Mouse (Mus musculus): ENCODE data around the gene Mecom. TPM values are rescaled to one million over a fixed set of nuclear protein-coding genes. Genes with fewer than 3 reads are reported as not detected.

The Mecom gene
- polyA plus RNA-seq, 1 experiment, result 0.02 TPM

- no peak overlapping the region for H3K4me3 ChIP-seq (replicated peaks)
- no peak for TF ChIP-seq GATA1 (IDR thresholded peaks at IDR 0.05; ENCODE audit: low read length)
- no peak for TF ChIP-seq TAL1 (IDR thresholded peaks at IDR 0.05; ENCODE audit: low read length)
Measured at GRCm38 (mm10) chr3:30043525-30043924, 504.3 kb downstream of the Mecom start.

GRCm38 (mm10) chr3:30038545-30038944, 509.3 kb downstream of the Mecom start:
- Histone ChIP-seq H3K9me3 (ENCODE audit: control insufficient read depth, low read length) (no peaks in the 10 kb centered on the region), H3K27me3 (ENCODE audit: control insufficient read depth) (no peaks in the 10 kb centered on the region), H3K4me1 (ENCODE audit: control insufficient read depth) (no peaks in the 10 kb centered on the region), H3K4me3 (replicated peaks) (no peak overlapping the region), H3K36me3 (ENCODE audit: control insufficient read depth) (no peaks in the 10 kb centered on the region)
- TF ChIP-seq GATA1 (IDR thresholded peaks at IDR 0.05; ENCODE audit: low read length) (no peak), TAL1 (IDR thresholded peaks at IDR 0.05; ENCODE audit: low read length) (no peak)

More at GRCm38 (mm10) chr3:30043525-30043924, 504.3 kb downstream of the Mecom start:
- Histone ChIP-seq H3K9me3 (ENCODE audit: control insufficient read depth, low read length) (no peaks in the 10 kb centered on the region), H3K27me3 (ENCODE audit: control insufficient read depth) (no peaks in the 10 kb centered on the region), H3K4me1 (ENCODE audit: control insufficient read depth) (no peaks in the 10 kb centered on the region), H3K36me3 (ENCODE audit: control insufficient read depth) (no peaks in the 10 kb centered on the region)

- Histone ChIP-seq H3K4me3 (replicated peaks) (no peak overlapping the region), H3K4me1 (ENCODE audit: control insufficient read depth) (no peaks in the 10 kb centered on the region), H3K9me3 (ENCODE audit: control insufficient read depth, low read length) (no peaks in the 10 kb centered on the region), H3K36me3 (ENCODE audit: control insufficient read depth) (no peaks in the 10 kb centered on the region), H3K27me3 (ENCODE audit: control insufficient read depth) (no peaks in the 10 kb centered on the region)
- no peak for TF ChIP-seq TAL1 (IDR thresholded peaks at IDR 0.05; ENCODE audit: low read length)
- no peak for TF ChIP-seq GATA1 (IDR thresholded peaks at IDR 0.05; ENCODE audit: low read length)
Measured at GRCm38 (mm10) chr3:30019961-30020360, 527.8 kb downstream of the Mecom start.

GRCm38 (mm10) chr3:30019411-30019810, 528.4 kb downstream of the Mecom start:
- TF ChIP-seq TAL1 (IDR thresholded peaks at IDR 0.05; ENCODE audit: low read length), result no peak
- TF ChIP-seq GATA1 (IDR thresholded peaks at IDR 0.05; ENCODE audit: low read length), result no peak
- Histone ChIP-seq H3K4me1 (ENCODE audit: control insufficient read depth) (no peaks in the 10 kb centered on the region), H3K27me3 (ENCODE audit: control insufficient read depth) (no peaks in the 10 kb centered on the region), H3K9me3 (ENCODE audit: control insufficient read depth, low read length) (no peaks in the 10 kb centered on the region), H3K36me3 (ENCODE audit: control insufficient read depth) (no peaks in the 10 kb centered on the region), H3K4me3 (replicated peaks) (no peak overlapping the region)

- Histone ChIP-seq H3K27me3 (ENCODE audit: control insufficient read depth) (peaks cover 3% of the 10 kb centered on the region), H3K4me1 (ENCODE audit: control insufficient read depth) (no peaks in the 10 kb centered on the region), H3K9me3 (ENCODE audit: control insufficient read depth, low read length) (no peaks in the 10 kb centered on the region), H3K36me3 (ENCODE audit: control insufficient read depth) (no peaks in the 10 kb centered on the region), H3K4me3 (replicated peaks) (no peak overlapping the region)
- TF ChIP-seq GATA1 (IDR thresholded peaks at IDR 0.05; ENCODE audit: low read length) (no peak), TAL1 (IDR thresholded peaks at IDR 0.05; ENCODE audit: low read length) (no peak)
Measured at GRCm38 (mm10) chr3:30018202-30018601, 529.6 kb downstream of the Mecom start.

- Histone ChIP-seq H3K36me3 (ENCODE audit: control insufficient read depth) (no peaks in the 10 kb centered on the region), H3K4me1 (ENCODE audit: control insufficient read depth) (no peaks in the 10 kb centered on the region), H3K9me3 (ENCODE audit: control insufficient read depth, low read length) (no peaks in the 10 kb centered on the region), H3K27me3 (ENCODE audit: control insufficient read depth) (peaks cover 17% of the 10 kb centered on the region), H3K4me3 (replicated peaks) (no peak overlapping the region)
- TF ChIP-seq TAL1 (IDR thresholded peaks at IDR 0.05; ENCODE audit: low read length) (no peak), GATA1 (IDR thresholded peaks at IDR 0.05; ENCODE audit: low read length) (no peak)
Measured at GRCm38 (mm10) chr3:30016766-30017165, 531.0 kb downstream of the Mecom start.

- Histone ChIP-seq H3K27me3 (ENCODE audit: control insufficient read depth) (peaks cover 31% of the 10 kb centered on the region), H3K4me1 (ENCODE audit: control insufficient read depth) (no peaks in the 10 kb centered on the region), H3K4me3 (replicated peaks) (no peak overlapping the region), H3K36me3 (ENCODE audit: control insufficient read depth) (no peaks in the 10 kb centered on the region), H3K9me3 (ENCODE audit: control insufficient read depth, low read length) (no peaks in the 10 kb centered on the region)
- TF ChIP-seq TAL1 (IDR thresholded peaks at IDR 0.05; ENCODE audit: low read length), result no peak
- TF ChIP-seq GATA1 (IDR thresholded peaks at IDR 0.05; ENCODE audit: low read length), result no peak
Measured at GRCm38 (mm10) chr3:30014962-30015660, 532.7 kb downstream of the Mecom start.

GRCm38 (mm10) chr3:30014279-30014678, 533.5 kb downstream of the Mecom start:
- no peaks in the 10 kb centered on the region for H3K9me3 ChIP-seq (ENCODE audit: control insufficient read depth, low read length)
- peaks cover 31% of the 10 kb centered on the region for H3K27me3 ChIP-seq (ENCODE audit: control insufficient read depth)
- H3K4me1 ChIP-seq (ENCODE audit: control insufficient read depth), result no peaks in the 10 kb centered on the region
- no peak overlapping the region for H3K4me3 ChIP-seq (replicated peaks)
- H3K36me3 ChIP-seq (ENCODE audit: control insufficient read depth), result no peaks in the 10 kb centered on the region
- TF ChIP-seq TAL1 (IDR thresholded peaks at IDR 0.05; ENCODE audit: low read length), result no peak
- TF ChIP-seq GATA1 (IDR thresholded peaks at IDR 0.05; ENCODE audit: low read length), result no peak

GRCm38 (mm10) chr3:30013416-30013815, 534.4 kb downstream of the Mecom start:
- H3K36me3 ChIP-seq (ENCODE audit: control insufficient read depth), result no peaks in the 10 kb centered on the region
- H3K9me3 ChIP-seq (ENCODE audit: control insufficient read depth, low read length), result no peaks in the 10 kb centered on the region
- TF ChIP-seq GATA1 (IDR thresholded peaks at IDR 0.05; ENCODE audit: low read length) (no peak), TAL1 (IDR thresholded peaks at IDR 0.05; ENCODE audit: low read length) (no peak)
- H3K27me3 ChIP-seq (ENCODE audit: control insufficient read depth), result peaks cover 31% of the 10 kb centered on the region
- no peaks in the 10 kb centered on the region for H3K4me1 ChIP-seq (ENCODE audit: control insufficient read depth)
- H3K4me3 ChIP-seq (replicated peaks), result no peak overlapping the region
